Mouse (Mus musculus): ENCODE data around the gene Vegfb.

Gene Vegfb

GRCm38 (mm10) chr19:6939106-6940002 lies 48.1 kb downstream of the Vegfb start:
- DNase-seq = no peak

- no peak for DNase-seq
These were observed 49.6 kb downstream of the Vegfb start for GRCm38 (mm10) chr19:6937541-6938465.

GRCm38 (mm10) chr19:6936299-6936698 lies 51.2 kb downstream of the Vegfb start:
- DNase-seq = no peak

- DNase-seq = no peak
These were observed 53.1 kb downstream of the Vegfb start, which contains the start of gene Kcnk4 for GRCm38 (mm10) chr19:6934195-6934977. Gene Kcnk4 (minus strand): TSS chr19:6934515.

GRCm38 (mm10) chr19:6933436-6934194 lies 53.8 kb downstream of the Vegfb start:
- DNase-seq = no peak

- no peak for DNase-seq
These were observed 54.4 kb downstream of the Vegfb start for GRCm38 (mm10) chr19:6933102-6933435.

Measured in lung, postnatal 14 days (tissue).